Mouse (Mus musculus) left cerebral cortex, postnatal 4 days (tissue): ENCODE results near the gene Impdh2. TPM values are rescaled to one million over a fixed set of nuclear protein-coding genes. Genes with fewer than 3 reads are reported as not detected.

Source experiments
- DNase-seq: peaks from one replicate; pipeline ENCODE4 v3.0.0-alpha.2; 2022
- intact Hi-C: fragments of 180-260 bp; cut with DNase I; formaldehyde crosslinking; loops from one replicate; pipeline ENCODE4 v1.15.1; 2025
- total RNA-seq, 2 experiments: library from RNA; stranded (reverse); gene quantifications; 2 replicates each; pipeline ENCODE4 v1.2.3; 2021

Impdh2 gene
- 10 to 100 TPM; 85.7 to 86.1 TPM for total RNA-seq

DNA sequence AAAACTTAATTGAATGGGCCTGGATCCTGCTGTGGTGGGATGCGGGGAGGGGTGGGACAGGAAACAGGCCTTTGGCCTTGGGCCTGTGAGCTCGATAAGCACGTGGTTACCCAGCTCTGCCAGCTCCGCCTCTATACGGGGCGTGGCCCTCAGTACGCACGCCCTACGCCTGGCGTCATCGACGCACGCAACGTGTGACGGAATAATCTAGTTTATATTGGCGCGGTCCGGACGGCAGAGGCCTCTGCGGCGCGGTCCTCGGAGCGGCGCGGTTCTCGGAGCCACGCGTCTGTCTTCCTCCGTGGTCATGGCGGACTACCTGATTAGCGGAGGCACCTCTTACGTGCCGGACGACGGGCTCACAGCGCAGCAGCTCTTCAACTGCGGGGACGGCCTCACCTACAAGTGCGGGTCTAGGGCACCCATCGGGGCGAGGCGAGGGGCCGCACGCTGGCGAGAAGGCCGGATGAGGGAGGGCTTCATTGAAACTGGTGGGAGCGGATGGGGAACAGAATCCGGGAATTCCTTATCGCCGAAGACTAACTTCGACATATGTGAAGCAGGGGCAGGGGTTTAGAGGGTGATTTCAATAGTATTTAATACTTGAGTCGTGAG lies at the start of gene Impdh2:
Gene Impdh2 (plus strand): TSS at position 60 of the 615 bp plus-strand sequence.
- intact Hi-C loops, result no loop called here

GRCm38 (mm10) chr9:108516380-108517251 lies 43.5 kb upstream of the Impdh2 start, which contains the start of gene Qrich1:
Gene Qrich1 (plus strand): TSS chr9:108516806.
- intact Hi-C loops, result no loop called here
- peak; percentile 97 for DNase-seq

More for the DNA sequence above, at the start of gene Impdh2:
- peak; percentile 97 for DNase-seq

- intact Hi-C loops, result no loop called here
- DNase-seq, result peak; percentile 92
Measured at GRCm38 (mm10) chr9:108517253-108517930, 42.7 kb upstream of the Impdh2 start.

- intact Hi-C loops, result no loop called here
- DNase-seq, result no peak
Measured at GRCm38 (mm10) chr9:108517931-108518332, 42.2 kb upstream of the Impdh2 start.

DNA sequence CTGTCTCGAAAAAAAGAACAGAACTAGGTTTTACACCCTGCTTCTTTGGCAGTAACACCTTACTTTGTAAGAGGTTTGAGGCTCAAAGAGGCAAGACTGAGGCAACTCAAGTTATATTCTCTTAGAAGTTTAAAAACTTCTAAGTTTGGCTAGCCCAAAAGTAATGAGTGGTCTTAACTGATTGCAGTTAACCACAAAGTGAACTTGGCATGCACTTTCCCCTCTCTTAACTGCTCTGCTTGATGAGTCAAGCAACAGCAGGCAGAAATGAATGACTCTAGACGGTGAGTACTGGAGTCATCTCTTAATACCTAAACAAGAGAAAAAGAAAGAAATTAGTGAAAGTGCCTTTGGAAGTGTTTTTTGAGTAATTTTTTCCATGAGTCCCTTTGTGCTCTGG lies 38.5 kb upstream of the Impdh2 start:
- intact Hi-C loops, result no loop called here
- DNase-seq, result no peak

- intact Hi-C loops, result no loop called here
- no peak for DNase-seq
Measured at GRCm38 (mm10) chr9:108523341-108523740, 36.7 kb upstream of the Impdh2 start.

DNA sequence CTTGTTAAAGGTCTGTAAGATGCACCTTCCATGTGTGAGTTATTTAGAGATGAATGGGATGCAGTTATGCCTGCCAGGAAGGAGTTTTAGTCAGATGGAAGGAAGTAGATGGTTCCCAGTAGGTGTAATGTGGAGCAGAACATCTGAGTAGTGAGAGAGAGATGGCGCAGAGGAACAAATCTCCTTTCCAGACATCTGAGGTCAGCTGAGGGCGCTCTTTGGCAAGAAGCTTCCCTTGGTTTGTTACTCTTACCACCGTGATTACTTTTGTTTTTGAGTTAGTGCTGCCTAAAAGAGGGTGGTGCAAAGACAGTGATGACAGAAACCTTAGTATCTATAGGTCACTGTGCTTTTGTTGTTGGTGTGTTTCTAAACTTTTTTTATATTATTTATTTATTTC lies 34.7 kb upstream of the Impdh2 start:
- intact Hi-C loops, result no loop called here
- DNase-seq, result no peak

- DNase-seq, result no peak
- intact Hi-C loops, result no loop called here
Measured at GRCm38 (mm10) chr9:108530954-108531353, 29.1 kb upstream of the Impdh2 start.

DNA sequence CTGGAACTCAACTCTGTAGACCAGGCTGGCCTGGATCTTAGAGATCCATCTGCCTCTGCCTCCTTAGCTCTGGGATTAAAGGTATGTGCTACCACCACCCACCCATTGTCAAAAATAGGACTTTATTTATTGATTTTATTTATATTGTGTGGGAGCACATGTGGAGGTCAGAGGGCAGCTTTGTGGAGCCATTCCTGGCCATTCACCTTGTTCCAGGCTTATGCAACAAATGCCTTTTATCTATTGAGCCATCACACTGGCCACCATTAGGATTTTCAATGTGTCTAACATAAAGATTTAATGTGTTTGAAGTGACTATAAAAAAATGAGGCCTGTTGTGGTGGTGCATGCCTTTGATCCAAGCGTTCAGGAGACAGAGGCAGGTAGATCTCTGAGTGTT lies 28.6 kb upstream of the Impdh2 start:
- intact Hi-C loops, result no loop called here
- DNase-seq, result no peak

DNA sequence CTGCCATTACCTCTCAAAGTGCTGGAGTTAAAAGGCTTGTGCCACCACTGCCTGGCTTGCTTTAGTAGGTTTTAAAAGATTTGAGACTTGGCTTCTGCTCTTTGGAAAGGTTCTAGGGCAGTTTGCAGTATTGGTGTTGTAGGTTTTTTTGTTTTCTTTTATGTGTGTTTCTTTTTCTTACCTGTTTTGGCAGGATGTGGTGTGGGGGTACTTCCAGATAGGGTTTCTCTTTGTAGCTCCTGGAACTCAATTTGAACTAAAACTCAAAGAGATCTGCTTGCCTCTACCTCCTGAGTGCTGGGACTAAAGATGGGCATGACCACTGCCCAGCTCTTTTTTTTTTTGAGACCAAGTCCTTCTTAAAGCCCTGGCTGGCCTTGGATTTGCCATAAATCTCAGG lies 19.2 kb upstream of the Impdh2 start:
- intact Hi-C loops, result loop anchor here (5.0 kb wide), 1 partner anchor 174 kb away; no protein-coding TSS in a partner anchor
- no peak for DNase-seq

GRCm38 (mm10) chr9:108545986-108546385 lies 14.1 kb upstream of the Impdh2 start:
- intact Hi-C loops, result no loop called here
- no peak for DNase-seq

DNA sequence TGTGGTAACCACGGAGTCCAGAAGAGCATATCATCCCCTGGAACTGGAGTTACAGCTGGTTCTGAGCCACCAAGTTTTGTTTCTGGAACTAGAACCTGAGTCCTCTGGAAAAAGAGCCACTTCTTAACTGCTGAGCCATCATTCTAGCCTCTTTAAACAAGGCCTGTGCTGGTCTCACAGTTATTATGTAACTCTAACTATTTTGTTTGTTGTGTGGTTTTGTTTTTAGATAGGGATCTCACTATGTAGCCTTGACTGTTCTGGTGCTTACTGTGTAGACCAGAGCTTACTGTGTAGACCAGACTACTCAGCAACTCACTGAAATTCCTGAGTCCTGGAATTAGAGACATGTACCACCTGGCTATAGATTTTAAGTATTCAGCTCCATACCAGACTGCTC lies 13.2 kb upstream of the Impdh2 start:
- no peak for DNase-seq

DNA sequence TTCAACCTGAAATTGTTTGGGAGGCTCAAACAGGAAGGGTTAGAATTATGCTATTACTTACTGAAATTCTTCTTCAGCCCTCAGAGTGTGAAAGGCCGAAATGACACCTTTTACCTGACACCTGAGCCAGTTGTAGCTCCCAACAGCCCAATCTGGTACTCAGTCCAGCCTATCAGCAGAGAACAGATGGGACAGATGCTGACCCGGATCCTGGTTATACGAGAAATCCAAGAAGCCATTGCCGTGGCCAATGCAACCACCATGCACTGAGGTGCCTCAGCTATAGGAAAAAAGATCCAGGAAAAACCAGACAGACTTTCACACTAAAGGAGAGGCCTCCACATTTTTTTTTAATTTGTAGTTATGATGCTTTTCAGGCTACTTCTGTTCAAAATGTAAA lies 917 bp upstream of the Impdh2 start:
- intact Hi-C loops, result no loop called here

More for the DNA sequence above, 13.2 kb upstream of the Impdh2 start:
- intact Hi-C loops, result no loop called here

DNA sequence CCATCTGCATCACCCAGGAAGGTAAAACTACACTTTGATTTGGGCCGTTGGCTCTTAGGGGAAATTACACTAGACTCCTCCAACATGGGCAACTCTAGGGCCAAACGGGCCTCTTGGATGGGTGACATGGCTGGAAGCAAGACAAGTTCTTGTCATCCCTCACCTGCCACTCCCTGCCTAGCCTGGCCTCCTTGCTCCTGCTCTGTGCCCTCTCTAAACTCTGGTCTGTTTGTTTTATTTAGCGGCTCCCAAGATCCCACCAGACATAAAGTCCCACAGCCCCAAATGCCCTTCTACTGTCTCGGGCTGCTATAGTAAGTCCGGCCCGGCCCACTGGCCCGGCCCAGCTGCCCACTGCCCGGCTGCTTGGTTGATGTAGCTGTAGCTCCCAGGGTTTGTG lies 3.6 kb downstream of the Impdh2 start:
- intact Hi-C loops, result no loop called here
- no peak for DNase-seq

More for the DNA sequence above, 917 bp upstream of the Impdh2 start:
- DNase-seq, result no peak

- DNase-seq, result no peak
- intact Hi-C loops, result no loop called here
Measured at GRCm38 (mm10) chr9:108564131-108564530, 4.0 kb downstream of the Impdh2 start.

- DNase-seq, result no peak
- intact Hi-C loops, result no loop called here
Measured at GRCm38 (mm10) chr9:108565881-108566814, 6.1 kb downstream of the Impdh2 start.

DNA sequence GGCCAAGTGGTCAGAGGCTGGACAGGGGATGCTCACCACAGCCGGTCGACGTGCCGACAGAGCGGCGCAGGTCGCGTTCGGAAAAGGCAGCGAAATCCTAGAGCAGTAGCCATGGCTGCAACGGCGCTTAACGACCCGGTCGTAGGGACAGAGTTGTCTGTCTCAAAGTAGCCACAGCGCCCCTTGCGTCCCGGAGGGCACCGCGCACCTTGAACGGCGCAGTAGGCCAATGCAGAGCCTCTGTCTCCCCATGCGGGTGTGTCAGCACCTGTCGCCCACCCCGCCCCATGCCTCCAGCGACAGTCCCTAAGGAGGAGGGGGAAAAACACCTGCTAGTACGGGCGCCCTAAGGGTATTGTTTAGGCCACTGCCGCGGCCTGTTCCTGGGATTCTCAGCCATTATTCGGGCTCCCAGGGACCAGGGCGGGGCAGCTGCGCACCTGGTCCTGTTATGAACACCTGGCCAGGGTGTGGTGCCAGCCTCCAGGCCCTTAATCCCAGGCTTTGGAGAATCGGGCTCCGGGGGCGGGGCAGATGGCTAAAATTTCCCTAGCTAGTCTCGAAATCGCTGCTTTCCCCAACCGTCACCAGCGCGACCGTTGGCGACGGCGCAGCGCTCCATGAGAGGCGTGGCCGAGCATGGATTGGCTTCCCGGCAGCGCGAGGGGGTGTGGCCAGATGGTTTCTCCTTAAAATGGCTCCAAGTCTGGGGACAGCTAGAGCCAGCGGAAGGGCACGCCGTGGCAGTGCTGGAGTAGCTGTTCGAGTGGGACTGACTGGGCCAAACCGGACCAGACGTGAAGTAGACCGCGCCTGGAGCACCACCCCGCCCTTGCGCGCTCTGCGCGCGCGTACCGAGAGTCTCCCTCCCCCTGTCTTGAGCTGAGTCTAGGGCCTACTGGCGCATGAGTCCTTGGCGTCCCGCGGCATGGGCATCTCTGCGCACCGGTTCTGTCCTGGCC lies 7.0 kb downstream of the Impdh2 start, which contains the start of gene Ndufaf3:
Gene Ndufaf3 (minus strand): TSS at position 620 of the 962 bp plus-strand sequence.
- DNase-seq, result peak; percentile 97
- intact Hi-C loops, result no loop called here

GRCm38 (mm10) chr9:108567931-108568419 lies 7.9 kb downstream of the Impdh2 start:
- intact Hi-C loops, result no loop called here
- no peak for DNase-seq

DNA sequence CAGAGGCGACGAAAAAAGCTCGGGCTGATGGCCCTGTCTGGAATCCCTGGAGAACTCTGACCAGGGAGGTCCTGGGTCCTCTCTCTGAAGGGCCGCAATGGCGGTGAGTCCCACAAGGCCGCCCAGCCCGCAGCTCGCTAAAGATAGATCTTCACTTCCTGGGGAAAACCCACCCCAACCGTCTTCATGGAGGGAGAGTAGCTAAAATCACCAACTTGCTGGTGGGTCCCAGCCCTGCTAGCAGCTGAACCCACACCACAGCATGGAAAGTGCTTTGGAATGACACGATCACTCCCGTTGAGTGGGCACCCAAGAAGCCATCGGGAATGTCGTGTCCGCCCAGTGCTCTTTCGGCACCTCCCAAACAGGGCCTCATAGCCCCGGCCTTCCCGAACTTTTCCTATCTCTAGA lies 8.4 kb downstream of the Impdh2 start:
- intact Hi-C loops, result no loop called here
- no peak for DNase-seq
